Mouse (Mus musculus): ENCODE results near the gene Gm45713. TPM values are rescaled to one million over a fixed set of nuclear protein-coding genes. Genes with fewer than 3 reads are reported as not detected.
A peak's percentile ranks its signal among the peaks of the same experiment; 100 is the strongest.
"Not testable (repeated sequence)": the region's sequence is repeated elsewhere in the genome, so short reads cannot be mapped to it uniquely, and the experiment has no call there.

The Gm45713 gene
- total RNA-seq, 4 experiments from 2014 or later: not detected

DNA sequence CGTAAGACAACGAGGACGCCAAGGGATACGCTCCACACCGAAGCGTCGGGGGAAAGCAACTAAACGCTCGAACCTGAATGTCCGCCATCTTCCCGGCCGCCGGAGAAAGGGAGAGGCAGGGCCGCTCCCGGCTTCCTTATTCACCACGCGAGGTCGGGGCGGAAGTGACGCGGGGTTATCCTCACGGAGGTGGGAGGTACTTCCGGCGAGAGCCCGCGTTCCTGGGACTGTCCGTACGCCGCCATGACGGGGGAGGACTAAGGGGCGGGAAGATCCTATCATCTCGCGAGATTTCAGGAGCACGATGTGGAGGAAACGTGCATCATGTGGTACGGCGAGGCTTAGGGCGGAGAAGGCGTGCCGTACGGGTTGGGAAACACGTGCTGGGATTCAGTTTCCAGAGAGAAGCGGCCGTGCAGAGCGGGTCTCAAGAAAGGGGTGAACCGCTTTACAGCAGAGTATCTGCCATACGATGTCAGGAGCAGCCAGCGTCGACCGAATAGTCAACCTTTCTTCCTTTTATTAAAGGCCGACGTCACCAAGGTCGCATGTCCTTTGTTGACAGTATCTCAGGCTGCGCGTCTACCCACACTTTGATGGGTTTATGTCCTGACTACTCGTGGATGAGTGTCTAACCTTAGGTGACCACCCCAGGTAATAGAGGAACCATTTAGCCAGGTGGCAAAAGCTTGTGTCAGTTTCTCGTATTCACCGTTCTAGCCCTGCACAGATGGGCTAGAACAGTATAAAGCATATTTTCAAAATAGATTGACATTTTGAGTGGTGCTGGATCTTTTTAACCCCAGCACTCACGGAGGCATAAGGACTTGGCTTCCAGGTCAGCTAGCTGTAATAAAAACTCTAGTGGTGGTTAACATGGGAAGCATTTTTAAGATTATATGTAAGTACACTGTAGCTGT, 11.5 kb downstream of the Gm45713 start, which contains the start of gene Rps11:
Rps11 (minus strand) TSS at position 216 of the 920 bp plus-strand sequence.
- peak; percentile 97 to 99 for DNase-seq (ENCODE audit: low spot score in 2 of 2)

DNA sequence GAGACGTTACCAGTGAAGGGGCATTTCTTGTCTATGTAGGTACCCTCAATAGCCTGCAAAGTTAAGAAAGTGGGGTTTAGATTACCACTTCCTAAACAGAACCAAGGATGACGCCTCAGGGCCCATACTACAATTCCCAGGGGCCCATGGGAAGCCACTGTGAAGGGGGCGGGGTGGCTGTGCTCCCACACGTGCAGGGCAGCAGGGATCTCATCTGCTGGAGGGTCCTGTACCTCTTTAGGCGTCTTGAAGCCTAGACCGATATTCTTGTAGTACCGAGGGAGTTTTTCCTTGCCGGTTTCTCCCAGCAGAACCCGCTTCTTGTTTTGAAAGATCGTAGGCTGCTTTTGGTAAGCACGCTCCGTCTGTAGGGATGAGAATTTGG, 12.9 kb downstream of the Gm45713 start:
- no peak for DNase-seq (ENCODE audit: low spot score in 2 of 2)

DNA sequence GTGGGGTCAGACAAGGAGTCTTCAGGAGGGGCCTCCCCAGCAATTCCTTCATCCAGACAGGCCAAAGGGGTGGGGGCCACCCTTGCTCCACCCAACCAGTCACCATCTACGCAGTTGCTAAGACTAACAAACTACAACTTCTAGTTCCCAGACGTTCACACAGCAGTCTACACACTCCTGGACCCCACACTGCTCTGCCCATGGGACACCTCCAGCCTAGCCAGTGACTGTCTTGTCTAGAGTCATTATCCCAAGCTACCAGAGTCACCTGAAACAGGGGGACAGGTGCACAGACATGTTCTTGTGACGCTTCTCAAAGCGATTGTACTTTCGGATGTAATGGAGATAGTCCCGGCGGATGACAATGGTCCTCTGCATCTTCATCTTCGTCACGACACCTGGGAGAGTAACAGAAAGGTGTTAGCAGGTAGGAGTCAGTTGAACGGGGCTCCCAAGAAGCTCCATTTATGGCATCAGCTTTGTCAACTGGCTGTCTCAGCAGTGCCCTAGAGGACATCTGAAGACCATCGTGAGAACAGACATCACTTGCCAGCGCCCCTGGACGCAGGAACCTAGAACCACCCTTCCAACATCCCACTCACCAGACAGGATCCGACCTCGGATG, 13.4 kb downstream of the Gm45713 start:
- DNase-seq (ENCODE audit: low spot score in 2 of 2): no peak

- no peak for DNase-seq (ENCODE audit: low spot score in 2 of 2)
Observed at GRCm38 (mm10) chr7:45121966-45122365, 14.1 kb downstream of the Gm45713 start.

GRCm38 (mm10) chr7:45121404-45121803, 14.6 kb downstream of the Gm45713 start:
- no peak for DNase-seq (ENCODE audit: low spot score in 2 of 2)

- DNase-seq (ENCODE audit: low spot score in 2 of 2): no peak
Observed at GRCm38 (mm10) chr7:45119780-45120709, 16.0 kb downstream of the Gm45713 start.

- no peak for DNase-seq (ENCODE audit: low spot score in 2 of 2)
Observed at GRCm38 (mm10) chr7:45118336-45118735, 17.7 kb downstream of the Gm45713 start.

GRCm38 (mm10) chr7:45117566-45117965, 18.5 kb downstream of the Gm45713 start:
- no peak for DNase-seq (ENCODE audit: low spot score in 2 of 2)

DNA sequence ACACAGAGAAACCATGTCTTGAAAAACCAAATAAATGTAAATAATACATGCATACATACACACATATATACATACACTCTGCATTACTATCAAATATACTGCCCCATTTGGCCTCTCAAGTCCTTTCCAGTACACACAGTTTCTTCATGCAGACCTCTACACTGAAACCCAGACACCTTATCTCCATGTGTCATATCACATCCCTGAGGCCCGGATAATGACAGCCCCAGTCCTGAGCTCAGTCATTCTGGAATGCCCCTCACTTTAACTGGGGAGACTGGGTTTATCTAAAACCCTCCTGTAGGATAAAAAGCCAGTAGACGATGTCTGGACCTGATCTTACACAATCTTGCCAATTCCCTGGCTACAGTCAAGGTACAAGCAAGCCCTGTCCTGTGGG, 22.6 kb downstream of the Gm45713 start:
- DNase-seq (ENCODE audit: low spot score in 2 of 2): no peak

- no peak for DNase-seq (ENCODE audit: low spot score in 2 of 2)
Observed at GRCm38 (mm10) chr7:45112529-45112928, 23.5 kb downstream of the Gm45713 start.

DNA sequence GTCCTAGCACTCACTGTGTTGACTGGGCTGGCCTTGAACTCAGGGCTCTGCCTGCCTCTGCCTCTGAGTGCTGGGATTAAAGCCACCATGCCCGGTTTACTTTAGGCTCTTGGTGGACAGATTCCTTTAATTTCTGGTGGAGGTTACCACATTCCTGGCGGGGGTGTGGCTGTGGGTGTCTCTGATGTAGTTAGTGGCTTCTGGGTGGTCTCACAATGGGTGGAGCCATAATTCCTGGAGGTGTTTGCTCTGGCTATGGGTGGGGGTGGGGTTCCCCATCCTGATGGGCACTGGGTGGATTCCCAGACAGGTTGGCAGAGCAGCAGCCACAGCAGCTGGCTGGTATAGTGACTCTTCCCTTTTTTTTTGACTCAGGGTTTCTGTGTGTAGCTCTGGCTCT, 24.1 kb downstream of the Gm45713 start:
- DNase-seq (ENCODE audit: low spot score in 2 of 2): no peak

DNA sequence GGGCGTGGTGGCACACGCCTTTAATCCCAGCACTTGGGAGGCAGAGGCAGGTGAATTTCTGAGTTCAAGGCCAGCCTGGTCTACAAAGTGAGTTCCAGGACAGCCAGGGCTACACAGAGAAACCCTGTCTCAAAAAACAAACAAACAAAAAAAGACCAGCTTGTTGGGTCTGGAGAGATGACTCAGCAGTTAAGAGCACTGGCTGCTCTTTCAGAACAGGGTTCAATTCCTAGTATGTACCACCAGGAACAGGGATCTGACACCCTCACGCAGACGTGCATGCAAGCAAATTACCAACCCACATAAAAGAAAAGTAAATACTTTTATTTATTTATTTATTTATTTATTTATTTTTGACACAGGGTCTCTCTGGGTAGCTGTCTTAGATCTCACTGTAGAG, 25.9 kb downstream of the Gm45713 start:
- DNase-seq (ENCODE audit: low spot score in 2 of 2): not testable (repeated sequence)

GRCm38 (mm10) chr7:45107052-45107645, 28.9 kb downstream of the Gm45713 start:
- DNase-seq (ENCODE audit: low spot score in 2 of 2): no peak

GRCm38 (mm10) chr7:45106441-45106840, 29.6 kb downstream of the Gm45713 start:
- no peak for DNase-seq (ENCODE audit: low spot score in 2 of 2)

GRCm38 (mm10) chr7:45105491-45105890, 30.5 kb downstream of the Gm45713 start:
- DNase-seq (ENCODE audit: low spot score in 2 of 2): no peak

- DNase-seq (ENCODE audit: low spot score in 2 of 2): no peak
Observed at GRCm38 (mm10) chr7:45104941-45105340, 31.1 kb downstream of the Gm45713 start.

DNA sequence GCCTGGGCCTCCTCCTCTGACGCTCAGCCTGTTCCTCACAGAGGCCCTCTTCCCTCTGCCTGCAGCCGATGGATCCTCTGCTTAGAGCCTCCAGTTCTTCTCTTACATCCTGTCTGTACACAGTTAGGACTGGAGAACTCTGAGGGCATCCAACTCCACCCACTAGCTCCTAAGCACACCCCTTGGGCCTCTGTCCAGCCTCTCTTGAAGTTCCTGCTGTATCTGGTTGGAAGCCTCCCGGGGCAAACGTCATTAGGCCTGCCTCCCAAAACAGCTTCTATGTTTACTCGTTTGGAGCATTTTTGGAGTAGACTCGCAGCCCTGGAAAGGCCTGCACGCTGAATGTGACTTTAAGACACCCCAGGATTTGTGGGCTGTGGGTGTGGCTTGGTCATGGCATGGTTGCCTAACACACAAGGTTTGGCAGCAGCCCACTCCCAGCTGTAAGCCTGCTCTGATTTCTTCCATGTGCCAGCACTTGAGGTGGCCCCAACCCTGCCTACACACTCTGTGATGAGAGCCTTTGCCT, 32.3 kb downstream of the Gm45713 start, which contains the start of gene Fcgrt:
Fcgrt (minus strand) TSS at position 200 of the 529 bp plus-strand sequence.
- DNase-seq (ENCODE audit: low spot score in 2 of 2): peak; percentile 94 to 96

- no peak for DNase-seq (ENCODE audit: low spot score in 2 of 2)
Observed at GRCm38 (mm10) chr7:45102940-45103585, 33.0 kb downstream of the Gm45713 start.

DNA sequence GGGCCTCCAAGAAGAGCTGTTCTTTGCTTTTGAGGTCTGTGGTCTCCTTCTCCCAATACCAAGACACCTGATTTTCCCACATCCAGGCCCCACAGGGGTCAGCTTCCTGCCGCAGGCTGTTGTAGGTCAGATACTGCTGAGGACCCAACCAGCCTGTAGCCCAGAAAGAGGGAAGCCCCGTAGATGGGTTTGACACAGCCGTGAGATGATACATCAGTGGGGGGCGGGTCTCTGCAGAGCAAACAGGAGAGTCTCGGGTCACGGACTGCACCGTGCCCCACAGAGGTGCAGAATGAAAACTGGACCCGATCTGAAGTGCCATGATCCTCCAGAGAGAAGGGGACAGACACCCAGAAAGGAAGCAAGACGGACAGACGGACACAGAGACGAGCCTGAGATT, 33.6 kb downstream of the Gm45713 start:
- no peak for DNase-seq (ENCODE audit: low spot score in 2 of 2)

GRCm38 (mm10) chr7:45100046-45100445, 36.0 kb downstream of the Gm45713 start:
- DNase-seq (ENCODE audit: low spot score in 2 of 2): no peak
